Comparison of ENCODE assay signal across 13 mouse cellular contexts in genomic region chr3:68453719-68454455, GRCm38 (mm10).
DNase-seq lines count a peak whose midpoint lies in the region; ATAC-seq lines count a peak whose summit lies in the region.
"Had no signal": no experiment of that assay in that cellular context is flagged by ENCODE, and none has a peak within 500 bp of the region (broad histone marks: within the 10 kb centered on the region; RNA-seq: fewer than 3 reads in every experiment).

No protein-coding gene starts in this region.

- WGBS in forebrain, embryonic 10.5 days, result 51% methylated on average over 10 of the region's 10 CpGs
- 68% methylated on average over 10 of the region's 10 CpGs for WGBS in forebrain, embryonic 14.5 days
- WGBS in hindbrain, embryonic 10.5 days, result 69% methylated on average over 10 of the region's 10 CpGs
- 74% methylated on average over 10 of the region's 10 CpGs for WGBS in hindbrain, embryonic 16.5 days
- 7% methylated on average over 9 of the region's 10 CpGs for WGBS in limb, embryonic 11.5 days
- 60% methylated on average over 7 of the region's 10 CpGs for WGBS in neural tube, embryonic 12.5 days

- peaks cover 14% of the 10 kb centered on the region for H3K4me1 ChIP-seq in forebrain, embryonic 10.5 days
- no peaks in the 10 kb centered on the region for H3K4me1 ChIP-seq in forebrain, embryonic 14.5 days (ENCODE audit: control insufficient read depth, insufficient read depth, low read length)
- no peaks in the 10 kb centered on the region for H3K4me1 ChIP-seq in hindbrain, embryonic 10.5 days (replicated peaks)
- H3K4me1 ChIP-seq in hindbrain, embryonic 16.5 days (ENCODE audit: control insufficient read depth, insufficient read depth, low read depth, low read length), result no peaks in the 10 kb centered on the region
- peaks cover 8% of the 10 kb centered on the region for H3K4me1 ChIP-seq in limb, embryonic 11.5 days (ENCODE audit: control insufficient read depth, insufficient read depth, low read length)
- no peaks in the 10 kb centered on the region for H3K4me1 ChIP-seq in neural tube, embryonic 12.5 days
- H3K4me1 ChIP-seq: liver, embryonic 15.5 days; midbrain, embryonic 12.5 days had no signal

- H3K4me3 ChIP-seq in forebrain, embryonic 10.5 days, result no peak overlapping the region
- no peak overlapping the region for H3K4me3 ChIP-seq in forebrain, embryonic 14.5 days (ENCODE audit: low read depth, low read length)
- no peak overlapping the region for H3K4me3 ChIP-seq in hindbrain, embryonic 10.5 days
- no peak overlapping the region for H3K4me3 ChIP-seq in hindbrain, embryonic 16.5 days (ENCODE audit: low read length)
- H3K4me3 ChIP-seq in limb, embryonic 11.5 days (ENCODE audit: low read depth, low read length), result no peak overlapping the region
- no peak overlapping the region for H3K4me3 ChIP-seq in neural tube, embryonic 12.5 days
- H3K4me3 ChIP-seq: liver, embryonic 15.5 days; midbrain, embryonic 12.5 days had no signal

- no peaks in the 10 kb centered on the region for H3K36me3 ChIP-seq in forebrain, embryonic 10.5 days (replicated peaks)
- no peaks in the 10 kb centered on the region for H3K36me3 ChIP-seq in forebrain, embryonic 14.5 days (ENCODE audit: control insufficient read depth, insufficient read depth, low read length)
- H3K36me3 ChIP-seq in hindbrain, embryonic 10.5 days, result no peaks in the 10 kb centered on the region
- H3K36me3 ChIP-seq in hindbrain, embryonic 16.5 days (ENCODE audit: control insufficient read depth, insufficient read depth, low read length), result no peaks in the 10 kb centered on the region
- H3K36me3 ChIP-seq in limb, embryonic 11.5 days (ENCODE audit: control insufficient read depth, insufficient read depth, low read length), result no peaks in the 10 kb centered on the region
- no peaks in the 10 kb centered on the region for H3K36me3 ChIP-seq in neural tube, embryonic 12.5 days
- H3K36me3 ChIP-seq: liver, embryonic 15.5 days; midbrain, embryonic 12.5 days had no signal

- H3K9ac ChIP-seq in forebrain, embryonic 14.5 days (ENCODE audit: low read length), result no peak overlapping the region
- H3K9ac ChIP-seq in hindbrain, embryonic 16.5 days (ENCODE audit: low read depth, low read length), result no peak overlapping the region
- no peak overlapping the region for H3K9ac ChIP-seq in limb, embryonic 11.5 days (ENCODE audit: low read length)
- no peak overlapping the region for H3K9ac ChIP-seq in neural tube, embryonic 12.5 days
- H3K9ac ChIP-seq: liver, embryonic 15.5 days; midbrain, embryonic 12.5 days had no signal

- no peak for DNase-seq in forebrain, embryonic 10.5 days (ENCODE audit: extremely low spot score, low spot score)
- DNase-seq in forebrain, embryonic 14.5 days (ENCODE audit: low spot score), result no peak
- peak; percentile 47 for DNase-seq in hindbrain, embryonic 10.5 days (ENCODE audit: low spot score)
- peak; percentile 77 for DNase-seq in limb, embryonic 11.5 days (ENCODE audit: low spot score)
- no peak for DNase-seq in thymus, postnatal 36 days
- DNase-seq in cerebellum, postnatal 4 days (ENCODE audit: low spot score in 2 of 2), result no peak
- DNase-seq: adrenal gland, postnatal 14 days; gastrocnemius, postnatal 25 days had no signal

- no peaks in the 10 kb centered on the region for H3K27me3 ChIP-seq in forebrain, embryonic 10.5 days (ENCODE audit: poor library complexity, severe bottlenecking)
- no peaks in the 10 kb centered on the region for H3K27me3 ChIP-seq in forebrain, embryonic 14.5 days (replicated peaks; ENCODE audit: control insufficient read depth, insufficient read depth, low read length)
- H3K27me3 ChIP-seq in hindbrain, embryonic 10.5 days (ENCODE audit: insufficient read depth, poor library complexity, severe bottlenecking), result no peaks in the 10 kb centered on the region
- no peaks in the 10 kb centered on the region for H3K27me3 ChIP-seq in hindbrain, embryonic 16.5 days (replicated peaks; ENCODE audit: control insufficient read depth, insufficient read depth, low read length)
- H3K27me3 ChIP-seq in limb, embryonic 11.5 days (ENCODE audit: control insufficient read depth, insufficient read depth, low read length), result no peaks in the 10 kb centered on the region
- no peaks in the 10 kb centered on the region for H3K27me3 ChIP-seq in neural tube, embryonic 12.5 days (replicated peaks)
- H3K27me3 ChIP-seq: liver, embryonic 15.5 days; midbrain, embryonic 12.5 days had no signal

- H3K4me2 ChIP-seq in forebrain, embryonic 14.5 days (ENCODE audit: low read length), result no peak overlapping the region
- H3K4me2 ChIP-seq in hindbrain, embryonic 16.5 days (ENCODE audit: low read length), result no peak overlapping the region
- H3K4me2 ChIP-seq in limb, embryonic 11.5 days (ENCODE audit: low read depth, severe bottlenecking), result no peak overlapping the region
- H3K4me2 ChIP-seq in neural tube, embryonic 12.5 days (replicated peaks), result 0 out of 2 replicates have a peak overlapping the region, but pooled peaks have one; percentile 12
- H3K4me2 ChIP-seq: liver, embryonic 15.5 days; midbrain, embryonic 12.5 days had no signal

- peak overlapping the region; percentile 16; the same call in 1 of the 2 replicates for H3K27ac ChIP-seq in forebrain, embryonic 10.5 days
- H3K27ac ChIP-seq in forebrain, embryonic 14.5 days (ENCODE audit: low read depth, low read length), result no peak overlapping the region
- no peak overlapping the region for H3K27ac ChIP-seq in hindbrain, embryonic 10.5 days
- H3K27ac ChIP-seq in hindbrain, embryonic 16.5 days (ENCODE audit: low read depth, low read length), result no peak overlapping the region
- H3K27ac ChIP-seq in limb, embryonic 11.5 days (replicated peaks; ENCODE audit: low read depth, low read length), result no peak overlapping the region
- no peak overlapping the region for H3K27ac ChIP-seq in neural tube, embryonic 12.5 days
- H3K27ac ChIP-seq: hindbrain, postnatal 0 days; liver, embryonic 15.5 days; midbrain, embryonic 12.5 days had no signal

- ATAC-seq in forebrain, embryonic 14.5 days, result no peak
- ATAC-seq in hindbrain, embryonic 16.5 days, result no peak
- peak; percentile 44; the same call in 1 of the 2 replicates for ATAC-seq in limb, embryonic 11.5 days (ENCODE audit: insufficient number of reproducible peaks, low FRiP score, low TSS enrichment, low read depth)
- ATAC-seq in neural tube, embryonic 12.5 days (ENCODE audit: low FRiP score, low read depth), result no peak
- ATAC-seq: hindbrain, postnatal 0 days had no signal

- H3K9me3 ChIP-seq in forebrain, embryonic 10.5 days, result no peaks in the 10 kb centered on the region
- no peaks in the 10 kb centered on the region for H3K9me3 ChIP-seq in forebrain, embryonic 14.5 days (replicated peaks; ENCODE audit: control insufficient read depth, low read length)
- H3K9me3 ChIP-seq in hindbrain, embryonic 10.5 days, result no peaks in the 10 kb centered on the region
- H3K9me3 ChIP-seq in hindbrain, embryonic 16.5 days (ENCODE audit: control insufficient read depth, low read length), result no peaks in the 10 kb centered on the region
- no peaks in the 10 kb centered on the region for H3K9me3 ChIP-seq in limb, embryonic 11.5 days (ENCODE audit: control insufficient read depth, low read length)
- H3K9me3 ChIP-seq in neural tube, embryonic 12.5 days, result no peaks in the 10 kb centered on the region
- H3K9me3 ChIP-seq: liver, embryonic 15.5 days; midbrain, embryonic 12.5 days had no signal

Comparison
In these comparisons a context has a peak if more than half of its experiments do, and no peak if none do; other contexts are left out.
1. DNase-seq: peak in hindbrain, embryonic 10.5 days (single experiment) and limb, embryonic 11.5 days (single experiment); none in forebrain, embryonic 10.5 days (single experiment), forebrain, embryonic 14.5 days (single experiment), thymus, postnatal 36 days (0 of 2) and cerebellum, postnatal 4 days (0 of 2).